Mouse (Mus musculus): ENCODE measurements around the gene Syngr2. TPM values are rescaled to one million over a fixed set of nuclear protein-coding genes. Genes with fewer than 3 reads are reported as not detected.
A peak's percentile ranks its signal among the peaks of the same experiment; 100 is the strongest.

The Syngr2 gene
- polyA plus RNA-seq, 2 experiments: 36.5 to 50.4 TPM

DNA sequence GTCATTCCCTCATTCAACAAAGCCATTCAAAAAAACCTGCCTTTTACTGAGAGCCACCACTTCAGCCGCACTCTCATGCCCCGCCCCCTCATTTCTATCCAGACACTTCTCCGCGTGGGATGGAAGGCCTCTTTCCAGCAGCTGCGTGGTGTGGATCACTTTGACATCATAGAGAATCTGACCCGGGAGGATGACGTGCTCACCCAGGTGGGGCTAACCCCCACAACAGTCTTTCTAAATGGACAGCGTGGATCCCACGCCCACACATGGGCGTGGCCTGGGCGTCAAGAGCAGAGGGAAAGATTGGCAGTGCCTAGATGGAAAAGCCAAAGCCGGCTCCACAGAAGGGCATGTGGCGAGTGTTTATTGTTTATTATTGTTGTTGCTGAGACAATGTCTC is 26.8 kb downstream of the Syngr2 start:
- peak overlapping the region; percentile 46 for H3K4me2 ChIP-seq (ENCODE audit: low read depth)
- H3K9me3 ChIP-seq (ENCODE audit: control insufficient read depth, low read length): no peaks in the 10 kb centered on the region
- ATAC-seq (ENCODE audit: insufficient read depth): no peak
- H3K4me3 ChIP-seq (ENCODE audit: insufficient read depth in 1 of 2, low read depth in 2 of 2, low read length in 2 of 2): no peak overlapping the region
- H3K4me1 ChIP-seq (replicated peaks; ENCODE audit: control insufficient read depth in 2 of 2, insufficient read depth in 2 of 2, low read length in 1 of 2): peaks cover 48 to 63% of the 10 kb centered on the region in 2 experiments
- H3K9ac ChIP-seq (replicated peaks): 0 out of 2 replicates have a peak overlapping the region, but pooled peaks have one; percentile 5
- TF ChIP-seq CTCF (IDR thresholded peaks at IDR 0.05; ENCODE audit: low read depth) (no peak), EP300 (IDR thresholded peaks at IDR 0.05; ENCODE audit: low read depth) (no peak)
- WGBS (ENCODE audit: insufficient replicate concordance): 27% methylated on average over 13 of the region's 13 CpGs
- H3K27me3 ChIP-seq (ENCODE audit: control insufficient read depth, insufficient read depth, low read length): no peaks in the 10 kb centered on the region
- H3K27ac ChIP-seq: no peak overlapping the region
- H3K36me3 ChIP-seq (replicated peaks; ENCODE audit: control insufficient read depth, insufficient read depth, low read depth): no peaks in the 10 kb centered on the region
- peak; percentile 64 to 76 (median 70) for DNase-seq (ENCODE audit: low read depth in 3 of 3, low spot score in 3 of 3)

DNA sequence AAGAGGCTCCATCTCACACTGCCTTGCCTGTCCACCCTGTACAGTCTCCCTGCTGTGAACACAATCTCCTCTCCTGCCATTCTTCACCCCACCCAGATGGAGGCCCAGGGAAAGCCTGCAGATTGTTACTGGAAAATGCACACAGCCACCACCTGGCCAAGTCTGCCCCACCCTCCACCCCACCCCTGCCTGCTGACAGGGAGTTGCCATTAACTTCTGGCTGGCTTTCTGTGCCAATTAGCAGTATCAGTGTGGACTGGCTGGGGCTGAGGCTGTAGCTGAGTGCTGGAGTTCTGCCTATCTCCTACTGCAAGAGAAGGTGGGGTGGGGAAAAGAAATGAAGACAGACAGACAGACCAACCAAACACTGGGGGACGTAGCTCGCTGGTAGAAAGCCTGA is 29.1 kb downstream of the Syngr2 start:
- peaks cover 46 to 51% of the 10 kb centered on the region in 2 experiments for H3K4me1 ChIP-seq (replicated peaks; ENCODE audit: control insufficient read depth in 2 of 2, insufficient read depth in 2 of 2, low read length in 1 of 2)
- TF ChIP-seq EP300 (IDR thresholded peaks at IDR 0.05; ENCODE audit: low read depth): peak; percentile 63
- 0 out of 2 replicates have a peak, but pooled peaks have one; percentile 32 for TF ChIP-seq CTCF (IDR thresholded peaks at IDR 0.05; ENCODE audit: low read depth)
- DNase-seq (ENCODE audit: low read depth in 3 of 3, low spot score in 3 of 3) (peak; percentile 75 to 85 (median 78)), ATAC-seq (ENCODE audit: insufficient read depth) (peak; percentile 96)
- 10% methylated on average over 2 of the region's 2 CpGs for WGBS (ENCODE audit: insufficient replicate concordance)
- H3K27ac ChIP-seq: peak overlapping the region; percentile 90
- H3K4me3 ChIP-seq (ENCODE audit: insufficient read depth in 1 of 2, low read depth in 2 of 2, low read length in 2 of 2): no peak overlapping the region
- peak overlapping the region; percentile 59 for H3K4me2 ChIP-seq (ENCODE audit: low read depth)
- peak overlapping the region; percentile 47 for H3K9ac ChIP-seq (replicated peaks)
- no peaks in the 10 kb centered on the region for H3K27me3 ChIP-seq (ENCODE audit: control insufficient read depth, insufficient read depth, low read length)
- H3K9me3 ChIP-seq (ENCODE audit: control insufficient read depth, low read length): no peaks in the 10 kb centered on the region
- no peaks in the 10 kb centered on the region for H3K36me3 ChIP-seq (replicated peaks; ENCODE audit: control insufficient read depth, insufficient read depth, low read depth)

GRCm38 (mm10) chr11:117839021-117839420 is 29.6 kb downstream of the Syngr2 start:
- H3K27me3 ChIP-seq (ENCODE audit: control insufficient read depth, insufficient read depth, low read length): no peaks in the 10 kb centered on the region
- H3K27ac ChIP-seq: peak overlapping the region; percentile 90
- H3K9ac ChIP-seq (replicated peaks): peak overlapping the region; percentile 47
- H3K9me3 ChIP-seq (ENCODE audit: control insufficient read depth, low read length): no peaks in the 10 kb centered on the region
- ATAC-seq (ENCODE audit: insufficient read depth): peak; percentile 21; the same call in 1 of the 2 replicates
- no peaks in the 10 kb centered on the region for H3K36me3 ChIP-seq (replicated peaks; ENCODE audit: control insufficient read depth, insufficient read depth, low read depth)
- peak overlapping the region; percentile 59 for H3K4me2 ChIP-seq (ENCODE audit: low read depth)
- WGBS (ENCODE audit: insufficient replicate concordance): 21% methylated on average over 1 of the region's 1 CpGs
- DNase-seq (ENCODE audit: low read depth in 3 of 3, low spot score in 3 of 3): no peak
- no peak overlapping the region for H3K4me3 ChIP-seq (ENCODE audit: insufficient read depth in 1 of 2, low read depth in 2 of 2, low read length in 2 of 2)
- H3K4me1 ChIP-seq (replicated peaks; ENCODE audit: control insufficient read depth in 2 of 2, insufficient read depth in 2 of 2, low read length in 1 of 2): peaks cover 46 to 48% of the 10 kb centered on the region in 2 experiments
- TF ChIP-seq EP300 (IDR thresholded peaks at IDR 0.05; ENCODE audit: low read depth) (no peak), CTCF (IDR thresholded peaks at IDR 0.05; ENCODE audit: low read depth) (no peak)

DNA sequence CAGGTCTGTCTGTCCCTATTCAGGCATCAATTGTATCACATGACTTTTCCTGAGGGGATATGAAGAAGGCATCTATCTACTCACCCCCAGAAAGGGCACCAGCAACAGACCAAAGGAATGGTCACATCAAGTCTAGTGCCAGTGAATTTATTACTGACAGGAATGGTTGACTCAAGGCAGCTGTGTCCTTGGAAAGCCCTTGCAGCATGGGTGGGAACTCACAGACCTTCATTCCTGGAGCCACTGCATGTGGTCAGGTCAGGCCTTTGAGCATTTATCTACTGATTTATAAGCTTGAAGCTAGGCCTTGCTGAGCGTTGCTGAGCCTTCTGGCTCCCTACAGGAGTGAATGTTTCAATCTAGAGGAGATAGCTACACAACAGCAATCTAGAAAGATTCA is 31.4 kb downstream of the Syngr2 start:
- 50% methylated on average over 1 of the region's 1 CpGs for WGBS (ENCODE audit: insufficient replicate concordance)
- no peak overlapping the region for H3K4me2 ChIP-seq (ENCODE audit: low read depth)
- no peak for ATAC-seq (ENCODE audit: insufficient read depth)
- no peaks in the 10 kb centered on the region for H3K36me3 ChIP-seq (replicated peaks; ENCODE audit: control insufficient read depth, insufficient read depth, low read depth)
- H3K9me3 ChIP-seq (ENCODE audit: control insufficient read depth, low read length): no peaks in the 10 kb centered on the region
- H3K4me1 ChIP-seq (replicated peaks; ENCODE audit: control insufficient read depth in 2 of 2, insufficient read depth in 2 of 2, low read length in 1 of 2): peaks cover 46 to 48% of the 10 kb centered on the region in 2 experiments
- no peak overlapping the region for H3K4me3 ChIP-seq (ENCODE audit: insufficient read depth in 1 of 2, low read depth in 2 of 2, low read length in 2 of 2)
- no peak overlapping the region for H3K9ac ChIP-seq (replicated peaks)
- H3K27ac ChIP-seq: peak overlapping the region; percentile 4; the same call in 1 of the 2 replicates
- no peak for DNase-seq (ENCODE audit: low read depth in 3 of 3, low spot score in 3 of 3)
- no peaks in the 10 kb centered on the region for H3K27me3 ChIP-seq (ENCODE audit: control insufficient read depth, insufficient read depth, low read length)
- TF ChIP-seq CTCF (IDR thresholded peaks at IDR 0.05; ENCODE audit: low read depth): no peak
- TF ChIP-seq EP300 (IDR thresholded peaks at IDR 0.05; ENCODE audit: low read depth): no peak

GRCm38 (mm10) chr11:117843434-117843833 is 34.0 kb downstream of the Syngr2 start:
- ATAC-seq (ENCODE audit: insufficient read depth) (no peak), DNase-seq (ENCODE audit: low read depth in 3 of 3, low spot score in 3 of 3) (no peak)
- H3K27me3 ChIP-seq (ENCODE audit: control insufficient read depth, insufficient read depth, low read length): no peaks in the 10 kb centered on the region
- no peaks in the 10 kb centered on the region for H3K36me3 ChIP-seq (replicated peaks; ENCODE audit: control insufficient read depth, insufficient read depth, low read depth)
- TF ChIP-seq CTCF (IDR thresholded peaks at IDR 0.05; ENCODE audit: low read depth): no peak
- TF ChIP-seq EP300 (IDR thresholded peaks at IDR 0.05; ENCODE audit: low read depth): no peak
- 65% methylated on average over 2 of the region's 2 CpGs for WGBS (ENCODE audit: insufficient replicate concordance)
- no peak overlapping the region for H3K9ac ChIP-seq (replicated peaks)
- H3K9me3 ChIP-seq (ENCODE audit: control insufficient read depth, low read length): no peaks in the 10 kb centered on the region
- H3K4me1 ChIP-seq (replicated peaks; ENCODE audit: control insufficient read depth in 2 of 2, insufficient read depth in 2 of 2, low read length in 1 of 2): peaks cover 31 to 43% of the 10 kb centered on the region in 2 experiments
- no peak overlapping the region for H3K4me3 ChIP-seq (ENCODE audit: insufficient read depth in 1 of 2, low read depth in 2 of 2, low read length in 2 of 2)
- H3K27ac ChIP-seq: no peak overlapping the region
- no peak overlapping the region for H3K4me2 ChIP-seq (ENCODE audit: low read depth)
